9 mouse cellular contexts compared by ENCODE assay signal in genomic region chr5:44831287-44831686, GRCm38 (mm10). TPM values are rescaled to one million over a fixed set of nuclear protein-coding genes. Genes with fewer than 3 reads are reported as not detected.
A peak's percentile ranks its signal among the peaks of the same experiment; 100 is the strongest.
DNase-seq lines count a peak whose midpoint lies in the region; ATAC-seq lines count a peak whose summit lies in the region.
"Had no signal": no experiment of that assay in that cellular context is flagged by ENCODE, and none has a peak within 500 bp of the region (broad histone marks: within the 10 kb centered on the region; RNA-seq: fewer than 3 reads in every experiment).

No protein-coding gene starts in this region.

- H3K4me2 ChIP-seq in heart, embryonic 11.5 days = no peak overlapping the region
- H3K4me2 ChIP-seq: heart, embryonic 15.5 days had no signal

- no peak overlapping the region for H3K9ac ChIP-seq in heart, embryonic 11.5 days (ENCODE audit: low read depth, low read length)
- H3K9ac ChIP-seq: heart, embryonic 15.5 days had no signal

- no peaks in the 10 kb centered on the region for H3K9me3 ChIP-seq in heart, embryonic 11.5 days (replicated peaks; ENCODE audit: control insufficient read depth, low read length)
- H3K9me3 ChIP-seq: heart, embryonic 15.5 days had no signal

- no peak overlapping the region for H3K27ac ChIP-seq in heart, embryonic 11.5 days (ENCODE audit: low read depth, low read length)
- H3K27ac ChIP-seq: heart, embryonic 15.5 days had no signal

- no peaks in the 10 kb centered on the region for H3K36me3 ChIP-seq in heart, embryonic 11.5 days (ENCODE audit: control insufficient read depth, insufficient read depth, low read length)
- H3K36me3 ChIP-seq: heart, embryonic 15.5 days had no signal

- no peak for ATAC-seq in heart, embryonic 11.5 days (replicated peaks; ENCODE audit: insufficient number of reproducible peaks, low FRiP score, low TSS enrichment)

- H3K4me1 ChIP-seq in heart, embryonic 11.5 days (ENCODE audit: control insufficient read depth, insufficient read depth, low read length) = no peaks in the 10 kb centered on the region
- H3K4me1 ChIP-seq: heart, embryonic 15.5 days had no signal

- no peak overlapping the region for H3K4me3 ChIP-seq in heart, embryonic 11.5 days (ENCODE audit: low read depth, low read length)
- H3K4me3 ChIP-seq: heart, embryonic 15.5 days had no signal

- 61% methylated on average over 5 of the region's 5 CpGs for WGBS in heart, embryonic 11.5 days (ENCODE audit: insufficient replicate concordance)

- no peaks in the 10 kb centered on the region for H3K27me3 ChIP-seq in heart, embryonic 11.5 days (ENCODE audit: control insufficient read depth, insufficient read depth, low read length)
- H3K27me3 ChIP-seq: heart, embryonic 15.5 days had no signal

- DNase-seq in heart, adult 11 months = peak; percentile 83
- DNase-seq in right cerebral cortex, postnatal 4 days = peak; percentile 7
- no peak for DNase-seq in right cerebral cortex, postnatal 10 days (ENCODE audit: low spot score in 2 of 2)
- DNase-seq in c-Kit-negative CD71-positive TER-119-positive erythroid progenitor cells, embryonic 14.5 days (ENCODE audit: low read depth, low spot score) = peak; percentile 1
- DNase-seq in kidney, postnatal 10 days = peak; percentile 47
- DNase-seq in skeletal muscle tissue, adult 2 months (ENCODE audit: low read depth, low spot score) = peak; percentile 7
- DNase-seq in yolk sac, embryonic 10.5 days (ENCODE audit: low spot score) = no peak

RNA-seq across cellular contexts. Expression of gene Ldb2, which starts 31.8 kb away (rescaled TPM):
- polyA plus RNA-seq in heart, embryonic 11.5 days (2014; fragmentation: Nextera tagmentation; extraction: Ambion mirVana) = 10.3 and 13.8 TPM in 2 replicates

Comparison
In these comparisons a context has a peak if more than half of its experiments do, and no peak if none do; other contexts are left out.
1. DNase-seq: peak in heart, adult 11 months (single experiment), right cerebral cortex, postnatal 4 days (single experiment), c-Kit-negative CD71-positive TER-119-positive erythroid progenitor cells, embryonic 14.5 days (single experiment), kidney, postnatal 10 days (single experiment) and skeletal muscle tissue, adult 2 months (single experiment); none in right cerebral cortex, postnatal 10 days (0 of 2) and yolk sac, embryonic 10.5 days (single experiment).